Mouse (Mus musculus) hindbrain, embryonic 11.5 days (tissue): ENCODE measurements around the gene Ash1l. TPM values are rescaled to one million over a fixed set of nuclear protein-coding genes. Genes with fewer than 3 reads are reported as not detected.

Experiments used
- ATAC-seq: fragments of 200-750 bp; cut with Nextera tagmentation; 2 replicates; pipeline ENCODE4 v1.8.0; 2017; ENCODE audit warnings: mild to moderate bottlenecking, moderate TSS enrichment, moderate library complexity; ENCODE audit not compliant: low FRiP score
- DNase-seq: peaks from one replicate; pipeline ENCODE4 v3.0.0-alpha.2; 2015; ENCODE audit warnings: low spot score
- H3K27ac ChIP-seq: fragments of 300-500 bp; sonication (generic); 2 replicates; pipeline ENCODE4 v1.5.1; 2014; ENCODE audit warnings: mild to moderate bottlenecking, low read depth, low read length
- H3K27me3 ChIP-seq: fragments of 300-500 bp; sonication (generic); 2 replicates; pipeline ENCODE4 v1.6.1; 2014; ENCODE audit warnings: mild to moderate bottlenecking, low read length, moderate library complexity, mixed read lengths; ENCODE audit not compliant: control insufficient read depth, insufficient read depth
- H3K36me3 ChIP-seq: fragments of 300-500 bp; sonication (generic); 2 replicates; pipeline ENCODE4 v1.6.1; 2014; ENCODE audit warnings: mild to moderate bottlenecking, low read length, moderate library complexity, mixed read lengths; ENCODE audit not compliant: control insufficient read depth, insufficient read depth
- H3K4me1 ChIP-seq: fragments of 300-500 bp; sonication (generic); replicated peaks from 2 replicates; pipeline ENCODE4 v1.6.1; 2014; ENCODE audit warnings: low read length, mixed read lengths; ENCODE audit not compliant: control insufficient read depth, insufficient read depth
- H3K4me2 ChIP-seq: fragments of 300-500 bp; sonication (generic); replicated peaks from 2 replicates; pipeline ENCODE4 v1.6.1; 2014; ENCODE audit warnings: mild to moderate bottlenecking, low read depth, low read length
- H3K4me3 ChIP-seq: fragments of 300-500 bp; sonication (generic); 2 replicates; pipeline ENCODE4 v1.5.1; 2014; ENCODE audit warnings: low read depth, low read length
- H3K9ac ChIP-seq: fragments of 300-500 bp; sonication (generic); 2 replicates; pipeline ENCODE4 v1.6.1; 2014; ENCODE audit warnings: low read depth, low read length
- H3K9me3 ChIP-seq: fragments of 300-500 bp; sonication (generic); 2 replicates; pipeline ENCODE4 v1.6.1; 2016; ENCODE audit warnings: low read length; ENCODE audit not compliant: control insufficient read depth
- WGBS: fragments of 180-500 bp; shearing (Covaris S2); extraction: QIAGEN DNeasy Blood & Tissue Kit; methylation state at CpG from one replicate; pipeline ENCODE4 v1.1.7; 2014; 5-methylcytosine and 5-hydroxymethylcytosine counted together
- polyA plus RNA-seq: library from polyadenylated mRNA; unstranded; fragments of >200 nt; fragmentation: Nextera tagmentation; extraction: Ambion mirVana; gene quantifications from 2 replicates; pipeline ENCODE4 v1.2.1, GENCODE M21; 2014

Gene Ash1l
- polyA plus RNA-seq, 1 experiment from 2014 or later, result 22.9 TPM

DNA sequence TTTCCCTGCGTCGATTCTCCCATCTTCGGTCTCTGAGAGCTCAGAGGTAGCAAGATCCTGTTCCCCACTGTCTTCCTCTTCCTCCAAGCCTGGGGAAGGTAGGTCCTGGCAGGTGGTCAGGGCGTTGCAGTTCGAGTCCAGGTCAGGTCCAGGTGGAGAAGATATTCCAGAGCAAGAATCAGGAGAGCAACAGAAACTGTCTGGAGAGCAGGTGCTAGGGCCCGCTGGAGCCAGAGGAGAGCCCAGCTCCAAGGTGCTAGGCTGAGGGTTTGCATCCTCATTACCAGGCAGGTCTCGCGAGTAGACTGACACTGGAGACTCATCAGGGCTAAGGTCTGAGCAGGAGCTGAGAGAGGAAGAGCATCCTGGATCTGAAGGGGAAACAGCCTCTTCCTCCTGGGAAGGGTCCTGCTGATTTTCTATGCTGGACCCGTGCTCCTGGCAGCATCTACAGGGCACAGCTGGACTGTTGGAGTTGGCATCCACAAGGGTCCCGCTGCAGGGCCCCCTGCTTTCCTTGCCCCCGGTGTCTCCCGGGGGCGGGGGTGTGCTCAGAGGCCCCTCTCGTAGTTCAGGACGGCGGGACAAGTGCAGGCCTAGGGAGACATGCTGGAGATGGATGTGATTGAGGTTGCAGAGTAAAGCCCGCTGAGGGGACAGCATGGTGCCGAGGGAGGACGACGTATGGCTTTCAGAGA is 141.5 kb downstream of the Ash1l start:
- H3K36me3 ChIP-seq, result peaks cover 4% of the 10 kb centered on the region; the same call in 1 of the 2 replicates
- peaks cover 13% of the 10 kb centered on the region for H3K4me1 ChIP-seq
- peak overlapping the region; percentile 73 for H3K9ac ChIP-seq
- peak; percentile 40 for DNase-seq
- peak overlapping the region; percentile 98 for H3K4me2 ChIP-seq
- H3K27me3 ChIP-seq, result peaks cover 24% of the 10 kb centered on the region
- 6% methylated on average over 20 of the region's 20 CpGs for WGBS
- no peak for ATAC-seq
- peak overlapping the region; percentile 63 for H3K4me3 ChIP-seq
- peak overlapping the region; percentile 25; the same call in 1 of the 2 replicates for H3K27ac ChIP-seq
- no peaks in the 10 kb centered on the region for H3K9me3 ChIP-seq

DNA sequence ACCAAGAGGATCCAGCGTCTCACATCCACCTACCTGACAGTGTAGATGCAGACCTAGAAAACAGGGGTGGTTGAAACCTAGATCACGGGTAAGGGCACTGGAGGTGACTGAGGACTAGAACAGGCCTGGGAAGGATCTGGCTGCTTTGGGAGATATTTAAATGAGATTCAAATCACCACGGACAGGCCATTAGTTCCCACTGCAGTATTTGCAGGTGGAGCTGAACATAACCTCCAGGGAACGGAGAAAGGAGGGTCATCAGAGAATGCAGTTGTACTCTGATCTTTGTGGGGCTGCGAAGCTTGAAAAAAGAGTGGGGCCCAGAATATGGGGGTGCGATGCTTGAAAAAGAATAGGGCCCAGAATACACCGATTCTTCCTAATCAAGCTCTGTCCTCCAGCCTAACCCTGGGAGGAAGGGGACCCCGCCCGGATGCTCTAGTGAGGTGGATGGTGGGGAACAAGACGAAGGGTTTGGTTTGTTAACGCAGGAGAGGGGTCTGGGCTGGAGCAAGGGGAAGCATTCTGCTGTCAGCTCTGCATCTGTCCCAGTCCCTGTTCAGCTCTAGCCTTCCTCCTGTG is 142.2 kb downstream of the Ash1l start:
- Histone ChIP-seq H3K4me1 (peaks cover 13% of the 10 kb centered on the region), H3K27me3 (peaks cover 24% of the 10 kb centered on the region), H3K27ac (peak overlapping the region; percentile 25; the same call in 1 of the 2 replicates), H3K36me3 (peaks cover 4% of the 10 kb centered on the region; the same call in 1 of the 2 replicates), H3K9me3 (no peaks in the 10 kb centered on the region), H3K4me3 (peak overlapping the region; percentile 63), H3K9ac (peak overlapping the region; percentile 73), H3K4me2 (peak overlapping the region; percentile 98)
- WGBS, result 13% methylated on average over 11 of the region's 11 CpGs
- ATAC-seq (peak; percentile 33), DNase-seq (peak; percentile 26)

DNA sequence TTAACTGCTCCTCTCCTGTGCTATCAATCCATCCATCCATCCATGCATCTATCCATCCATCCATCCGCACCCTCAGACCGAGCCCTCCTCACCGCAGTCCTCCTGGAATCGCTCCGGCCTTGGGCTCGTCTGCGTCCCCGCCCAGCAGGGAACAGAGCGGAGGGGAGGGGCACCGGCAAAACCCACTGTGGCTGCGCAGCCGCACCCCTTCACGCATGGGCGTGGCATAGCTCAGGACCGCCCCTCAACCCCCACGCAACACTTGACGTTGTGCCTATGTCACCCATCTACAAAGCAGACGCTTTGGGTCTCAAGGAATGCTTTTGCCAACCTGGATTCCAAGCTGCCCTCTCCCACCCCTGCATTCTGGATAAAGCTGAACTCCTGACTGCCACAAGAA is 142.8 kb downstream of the Ash1l start, which contains the start of gene Rusc1:
Gene Rusc1 (minus strand): TSS at position 137 of the 400 bp plus-strand sequence.
- Histone ChIP-seq H3K9me3 (no peaks in the 10 kb centered on the region), H3K4me2 (peak within 1 kb of the TSS; percentile 98), H3K4me1 (peaks cover 13% of the 10 kb centered on the region), H3K9ac (peak within 1 kb of the TSS; percentile 73), H3K27ac (peak within 1 kb of the TSS; percentile 25; the same call in 1 of the 2 replicates), H3K27me3 (peaks cover 22% of the 10 kb centered on the region), H3K36me3 (peaks cover 4% of the 10 kb centered on the region; the same call in 1 of the 2 replicates), H3K4me3 (peak within 1 kb of the TSS; percentile 63)
- peak; percentile 79 for ATAC-seq
- DNase-seq, result peak; percentile 87
- 2% methylated on average over 16 of the region's 18 CpGs for WGBS

DNA sequence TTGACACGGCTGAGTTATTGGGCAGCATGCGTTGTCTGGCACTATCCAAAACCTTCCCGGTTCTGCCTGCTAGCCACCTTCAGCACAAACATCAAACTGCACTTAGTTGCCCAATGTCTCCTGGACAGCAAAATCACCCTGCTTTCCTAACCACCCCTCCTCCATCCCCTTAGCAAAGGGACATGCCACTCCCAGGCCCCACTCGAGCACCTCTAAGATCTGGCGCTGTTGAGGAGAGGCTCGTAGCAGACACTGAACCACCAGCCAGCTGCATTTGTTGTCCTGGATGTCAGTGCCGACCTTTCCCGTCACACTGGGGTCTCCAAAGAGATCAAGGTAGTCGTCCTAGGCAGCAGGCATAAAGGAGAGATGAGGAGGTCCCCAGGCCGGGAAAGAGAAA is 143.6 kb downstream of the Ash1l start:
- no peak for DNase-seq
- H3K9me3 ChIP-seq, result no peaks in the 10 kb centered on the region
- H3K4me3 ChIP-seq, result no peak overlapping the region
- 85% methylated on average over 10 of the region's 10 CpGs for WGBS
- H3K27ac ChIP-seq, result no peak overlapping the region
- H3K36me3 ChIP-seq, result peaks cover 3% of the 10 kb centered on the region; the same call in 1 of the 2 replicates
- no peak overlapping the region for H3K9ac ChIP-seq
- H3K27me3 ChIP-seq, result peaks cover 16% of the 10 kb centered on the region
- ATAC-seq, result no peak
- peaks cover 11% of the 10 kb centered on the region for H3K4me1 ChIP-seq
- H3K4me2 ChIP-seq, result no peak overlapping the region

DNA sequence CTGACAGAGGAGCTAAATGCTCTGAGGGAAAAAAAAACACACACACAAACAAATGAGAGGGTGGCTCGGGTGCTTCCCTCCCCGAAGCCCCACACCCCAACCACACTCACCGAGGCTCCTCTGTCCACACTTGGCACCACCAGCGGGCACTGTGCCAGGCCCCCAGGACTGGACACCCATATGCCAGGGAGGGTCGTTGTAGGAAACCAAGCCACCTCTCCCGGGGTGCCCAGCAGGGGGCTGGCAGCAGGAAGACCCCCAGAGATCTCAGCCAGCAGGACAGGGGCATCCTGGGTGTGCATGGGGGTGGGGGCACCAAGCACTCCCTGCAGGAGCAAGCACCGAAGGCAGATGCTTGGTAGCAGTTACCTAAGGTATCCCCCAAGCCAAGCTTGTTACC is 150.4 kb downstream of the Ash1l start, which contains the start of gene Gm43738:
Gene Gm43738 (minus strand): TSS at position 289 of the 400 bp plus-strand sequence.
- Histone ChIP-seq H3K9ac (peak within 1 kb of the TSS; percentile 62), H3K27me3 (no peaks in the 10 kb centered on the region), H3K4me3 (peak within 1 kb of the TSS; percentile 62), H3K4me2 (peak within 1 kb of the TSS; percentile 59), H3K27ac (peak within 1 kb of the TSS; percentile 49), H3K36me3 (peaks cover 3% of the 10 kb centered on the region; the same call in 1 of the 2 replicates), H3K4me1 (peaks cover 5% of the 10 kb centered on the region; the same call in 1 of the 2 replicates), H3K9me3 (no peaks in the 10 kb centered on the region)
- 58% methylated on average over 7 of the region's 7 CpGs for WGBS
- ATAC-seq, result no peak
- no peak for DNase-seq

DNA sequence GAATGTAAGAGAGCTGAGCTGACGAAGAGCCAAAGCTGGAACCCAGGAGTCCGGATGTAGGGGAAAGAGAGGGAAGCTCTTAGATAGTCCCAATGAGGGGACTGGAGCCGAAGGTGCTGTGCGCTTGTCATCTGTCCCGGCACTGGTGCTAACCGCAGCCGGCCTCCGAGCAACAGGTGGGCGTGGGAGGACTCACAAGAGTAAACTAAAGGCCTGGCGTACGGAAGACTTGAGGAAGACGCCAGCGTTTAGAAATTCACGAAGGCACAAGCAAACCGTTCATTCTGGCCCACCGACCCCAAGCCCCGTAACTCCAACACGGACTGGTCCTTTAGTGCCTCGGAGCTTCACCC is 151.0 kb downstream of the Ash1l start:
- peak; percentile 51 for ATAC-seq
- peaks cover 3% of the 10 kb centered on the region; the same call in 1 of the 2 replicates for H3K36me3 ChIP-seq

DNA sequence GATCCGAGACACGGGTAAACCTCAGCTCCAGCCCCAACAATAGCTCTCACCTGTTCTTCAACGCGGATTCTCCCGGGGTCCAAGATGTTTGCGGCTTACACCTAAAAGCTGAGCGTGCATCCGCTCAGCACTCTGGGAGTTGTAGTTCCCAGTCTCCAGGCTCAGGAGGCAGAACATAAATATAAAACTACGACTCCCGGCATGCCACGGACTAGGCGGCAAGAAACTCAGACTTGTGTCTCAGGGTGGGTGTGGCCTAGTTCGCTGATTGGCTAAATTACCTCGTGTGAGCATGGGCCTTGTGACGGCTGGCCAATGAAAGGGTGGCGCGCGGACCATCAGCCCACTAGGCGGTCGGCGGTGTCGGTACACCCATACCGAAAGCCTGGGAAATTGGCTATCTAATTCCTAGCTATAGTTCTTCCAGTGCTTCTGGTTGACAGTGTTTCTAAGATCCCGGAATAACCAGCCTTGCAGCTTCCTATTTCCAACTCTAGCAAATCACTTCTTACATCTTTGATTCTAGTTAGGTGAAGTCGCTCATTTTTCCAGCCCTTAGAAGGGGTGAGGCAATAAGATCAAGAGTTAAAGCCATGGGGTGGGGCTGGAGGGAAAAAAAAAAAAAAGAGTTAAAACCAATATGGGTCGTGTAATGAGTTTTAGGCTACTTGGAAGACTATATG is 151.5 kb downstream of the Ash1l start, which contains the start of gene Fdps:
Gene Fdps (minus strand): TSS at position 148 of the 683 bp plus-strand sequence.
- WGBS, result under 1% methylated on average over 26 of the region's 26 CpGs
- Histone ChIP-seq H3K27me3 (no peaks in the 10 kb centered on the region), H3K4me1 (peaks cover 5% of the 10 kb centered on the region; the same call in 1 of the 2 replicates), H3K36me3 (peaks cover 3% of the 10 kb centered on the region; the same call in 1 of the 2 replicates), H3K4me3 (peak within 1 kb of the TSS; percentile 62), H3K9ac (peak within 1 kb of the TSS; percentile 62), H3K27ac (peak within 1 kb of the TSS; percentile 69), H3K9me3 (no peaks in the 10 kb centered on the region), H3K4me2 (peak within 1 kb of the TSS; percentile 59)
- ATAC-seq, result peak; percentile 99
- DNase-seq, result peak; percentile 97

More for the DNA sequence above, 151.0 kb downstream of the Ash1l start:
- H3K27ac ChIP-seq, result peak overlapping the region; percentile 49
- H3K27me3 ChIP-seq, result no peaks in the 10 kb centered on the region
- DNase-seq, result no peak
- under 1% methylated on average over 19 of the region's 19 CpGs for WGBS
- peak overlapping the region; percentile 62 for H3K4me3 ChIP-seq
- H3K4me2 ChIP-seq, result peak overlapping the region; percentile 59
- H3K4me1 ChIP-seq, result peaks cover 5% of the 10 kb centered on the region; the same call in 1 of the 2 replicates
- peak overlapping the region; percentile 62 for H3K9ac ChIP-seq
- no peaks in the 10 kb centered on the region for H3K9me3 ChIP-seq
